Mouse (Mus musculus): Measurements from ENCODE around the gene Mis18a.

Mis18a gene

DNA sequence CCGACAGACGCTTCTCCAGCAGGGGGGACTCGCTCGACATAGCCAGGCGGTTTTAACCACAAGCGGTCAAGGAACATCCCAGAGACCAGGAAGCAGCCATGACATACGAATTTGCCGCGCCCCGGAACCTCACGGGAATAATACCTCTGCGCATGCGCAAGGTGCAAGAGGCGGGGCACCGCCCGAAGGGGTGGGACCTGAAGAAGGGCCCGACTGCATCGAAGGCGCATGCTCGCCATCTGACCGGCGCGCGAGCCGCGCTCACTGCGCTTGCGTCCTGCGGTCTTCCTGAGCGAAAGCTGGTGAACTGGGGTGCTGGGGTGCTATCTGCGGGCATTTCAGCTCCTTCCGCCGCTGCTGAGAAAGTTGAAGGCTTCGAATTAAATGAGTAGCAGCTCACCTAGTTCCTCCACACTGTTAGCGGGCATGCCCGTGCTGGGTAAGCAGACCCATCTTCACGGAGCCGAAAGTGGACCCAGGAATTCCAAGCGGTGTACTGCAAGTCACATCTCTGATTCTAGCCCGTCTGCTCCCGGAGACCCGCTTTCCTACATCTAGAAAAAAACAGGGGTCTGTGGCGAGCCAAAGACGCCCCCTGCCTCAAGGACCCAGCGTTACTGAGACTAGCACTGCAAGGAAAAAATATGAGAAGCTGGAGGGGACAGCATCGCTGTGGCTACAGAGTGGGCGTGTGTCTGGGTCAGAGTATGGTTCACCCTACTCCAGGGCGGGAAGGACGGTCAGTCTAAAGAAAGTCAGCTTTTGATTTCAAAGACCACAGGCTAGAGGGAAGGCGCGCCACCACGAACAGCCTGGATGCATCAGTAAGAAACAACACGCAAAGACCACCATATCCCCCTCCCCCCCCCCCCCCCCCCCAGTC is at the start of gene Mis18a:
TSS of gene Mis18a (minus strand) at position 172 of the 883 bp plus-strand sequence.
- peak; percentile 81 for DNase-seq (ENCODE audit: extremely low read depth, low read depth)

DNA sequence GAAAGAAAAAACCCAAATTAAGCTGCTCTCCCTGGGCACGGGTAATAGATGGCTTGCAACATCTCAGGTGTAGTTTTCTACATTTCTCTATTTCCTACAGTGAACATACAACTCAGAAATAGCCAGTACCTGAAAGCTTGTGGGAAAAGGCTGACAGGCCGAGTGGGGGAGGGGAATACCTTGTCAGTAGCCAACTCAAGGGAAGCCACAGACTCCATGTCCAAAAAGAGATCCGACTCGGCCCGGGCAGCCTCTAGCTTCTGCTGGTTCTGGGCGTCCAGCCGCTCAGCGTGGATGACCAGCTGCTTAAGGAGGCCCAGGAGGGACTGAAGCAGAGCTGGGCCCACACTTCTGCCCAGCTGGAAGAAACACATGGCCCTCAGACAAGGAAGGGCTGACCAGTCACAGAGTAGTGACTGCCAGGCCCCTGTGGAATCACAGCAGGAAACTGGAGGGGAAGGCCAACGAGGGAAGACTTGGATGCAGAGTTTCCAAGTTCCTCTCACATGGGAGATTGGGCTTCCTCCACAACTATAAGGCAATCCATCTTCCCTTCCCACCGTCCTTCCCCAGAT is 48.8 kb upstream of the Mis18a start:
- DNase-seq (ENCODE audit: extremely low read depth, low read depth): no peak

DNA sequence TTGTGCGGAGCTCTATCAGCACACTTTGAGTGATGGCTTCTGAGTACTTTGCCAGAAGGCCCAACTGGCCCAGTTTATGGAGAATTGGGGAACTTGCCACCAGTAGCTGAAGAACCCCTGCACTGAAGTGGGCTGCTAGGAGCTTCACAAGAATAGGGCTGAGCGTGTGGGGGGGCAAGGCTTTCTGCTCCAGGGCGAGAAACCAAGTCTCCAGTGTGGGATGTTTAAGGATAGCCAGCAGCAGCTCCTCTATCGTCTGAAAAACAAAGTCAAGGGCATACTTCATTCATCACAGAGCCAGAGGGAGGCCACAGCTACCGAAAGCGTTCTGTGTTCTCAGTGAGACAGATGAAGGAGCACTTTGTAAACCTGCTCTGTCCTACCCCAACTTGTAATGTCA is 47.4 kb upstream of the Mis18a start:
- no peak for DNase-seq (ENCODE audit: extremely low read depth, low read depth)

DNA sequence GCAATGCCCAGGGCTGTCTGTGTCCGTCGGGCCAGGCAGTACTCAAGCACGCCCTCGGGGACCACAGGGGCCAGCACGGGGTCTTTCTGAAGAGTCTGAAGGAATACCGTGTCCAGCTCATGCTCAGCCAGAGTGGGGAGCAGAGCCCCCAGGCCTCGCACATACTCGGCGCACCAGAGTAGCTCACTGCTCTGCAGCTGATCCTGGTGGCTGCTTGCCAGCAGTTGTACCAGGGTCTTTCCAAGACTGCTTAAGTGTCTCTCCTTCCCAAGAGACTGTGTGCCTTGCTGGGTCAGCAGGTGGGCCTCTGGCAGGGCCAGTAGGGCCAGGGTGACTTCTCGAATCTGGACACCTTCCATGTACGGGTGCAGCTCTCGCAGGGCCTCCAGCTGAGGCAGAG is 47.0 kb upstream of the Mis18a start:
- DNase-seq (ENCODE audit: extremely low read depth, low read depth): no peak

DNA sequence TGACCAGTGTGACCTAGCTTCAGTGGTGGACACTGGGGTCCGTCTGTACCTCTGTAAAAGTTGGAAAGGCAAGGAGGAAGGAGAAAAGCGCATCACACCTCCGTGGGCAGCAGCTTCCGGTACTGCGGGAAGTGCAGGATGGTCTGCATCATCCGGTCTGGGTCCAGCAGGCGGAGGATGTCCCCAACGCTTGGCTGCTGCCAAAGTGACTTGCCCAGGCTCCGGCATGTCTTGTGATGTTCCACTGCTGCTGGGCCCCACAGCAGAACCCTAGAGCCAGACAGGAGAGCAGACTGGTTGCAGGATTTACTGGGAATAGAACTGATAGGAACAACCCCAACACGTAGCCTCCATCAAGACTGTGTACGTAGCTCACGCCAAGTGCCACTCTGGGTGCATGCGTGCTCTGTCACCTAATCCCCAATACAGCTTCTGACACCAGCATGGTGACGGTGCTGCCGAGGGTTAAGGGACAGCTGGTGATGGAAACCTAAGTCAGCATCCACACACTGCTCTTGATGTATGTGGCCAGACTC is 39.8 kb upstream of the Mis18a start:
- no peak for DNase-seq (ENCODE audit: extremely low read depth, low read depth)

DNA sequence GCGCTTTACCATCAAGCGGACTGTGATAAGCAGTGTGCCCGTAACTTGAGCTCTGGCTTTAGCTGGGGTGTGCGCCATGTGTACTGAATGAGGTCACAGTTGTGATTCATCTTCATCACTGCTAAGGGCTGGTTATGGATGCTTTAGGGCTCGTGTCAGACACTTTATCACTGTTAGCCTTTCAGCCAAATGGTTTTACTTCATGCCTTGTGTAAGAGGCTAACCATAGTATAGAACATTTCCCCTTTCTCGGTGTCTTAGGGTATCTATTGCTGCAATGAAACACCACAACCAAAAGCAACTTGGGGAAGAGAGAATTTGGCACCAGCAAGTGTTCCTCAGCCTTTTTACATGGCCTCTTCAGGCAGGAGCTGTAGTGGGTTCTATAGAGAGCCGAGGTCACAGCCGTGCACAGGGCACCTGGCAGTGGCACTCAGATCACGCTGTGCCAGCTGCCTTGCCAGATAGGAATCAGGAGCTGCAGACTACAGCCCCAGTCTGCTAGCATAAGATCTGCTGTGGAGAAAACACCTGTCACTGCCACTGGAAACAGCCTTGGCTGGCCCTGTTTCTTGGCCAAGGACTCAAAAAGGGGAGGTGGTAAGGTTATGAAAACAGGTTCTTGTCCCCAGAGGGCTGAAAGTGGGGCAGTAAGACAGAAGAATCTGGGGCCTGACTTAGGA is 38.1 kb upstream of the Mis18a start:
- DNase-seq (ENCODE audit: extremely low read depth, low read depth): no peak

DNA sequence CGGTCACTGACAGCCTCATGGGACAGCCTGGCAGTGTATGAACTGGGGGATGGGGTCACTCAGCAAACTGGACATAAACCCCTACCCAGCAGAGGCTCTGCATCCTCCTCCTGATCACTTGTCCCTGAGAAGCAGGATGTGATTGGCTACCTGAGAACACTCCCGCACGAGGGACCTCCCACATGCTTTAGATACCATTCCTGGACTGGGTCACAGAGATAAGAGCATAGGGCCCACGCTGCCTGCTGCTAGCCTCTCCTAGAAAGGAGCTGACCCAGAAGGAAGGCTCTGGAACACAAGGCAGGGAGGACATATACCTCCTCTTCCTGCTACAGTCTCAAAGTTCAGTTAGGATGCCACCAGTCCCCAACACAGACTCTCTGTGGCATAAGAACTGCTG is 33.3 kb upstream of the Mis18a start:
- peak; percentile 44 for DNase-seq (ENCODE audit: extremely low read depth, low read depth)

DNA sequence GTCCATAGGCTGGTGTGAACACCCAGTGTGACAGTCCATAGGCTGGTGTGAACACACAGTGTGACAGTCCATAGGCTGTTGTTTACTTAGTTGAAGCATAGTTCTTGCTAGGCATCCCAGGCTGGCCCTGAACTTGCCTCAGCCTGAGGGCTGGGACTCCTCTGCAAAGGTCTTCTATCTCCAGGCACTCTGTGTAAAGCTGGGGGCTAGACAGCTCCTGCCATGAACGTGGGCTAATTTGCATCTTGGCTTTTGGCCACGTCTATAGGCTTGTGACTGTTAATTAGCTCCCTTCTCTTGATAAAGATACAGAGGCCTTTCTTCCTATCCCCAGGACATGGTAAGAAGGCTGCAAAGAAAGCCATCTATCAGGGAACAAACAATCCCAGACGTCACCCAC is 32.1 kb upstream of the Mis18a start:
- no peak for DNase-seq (ENCODE audit: extremely low read depth, low read depth)

DNA sequence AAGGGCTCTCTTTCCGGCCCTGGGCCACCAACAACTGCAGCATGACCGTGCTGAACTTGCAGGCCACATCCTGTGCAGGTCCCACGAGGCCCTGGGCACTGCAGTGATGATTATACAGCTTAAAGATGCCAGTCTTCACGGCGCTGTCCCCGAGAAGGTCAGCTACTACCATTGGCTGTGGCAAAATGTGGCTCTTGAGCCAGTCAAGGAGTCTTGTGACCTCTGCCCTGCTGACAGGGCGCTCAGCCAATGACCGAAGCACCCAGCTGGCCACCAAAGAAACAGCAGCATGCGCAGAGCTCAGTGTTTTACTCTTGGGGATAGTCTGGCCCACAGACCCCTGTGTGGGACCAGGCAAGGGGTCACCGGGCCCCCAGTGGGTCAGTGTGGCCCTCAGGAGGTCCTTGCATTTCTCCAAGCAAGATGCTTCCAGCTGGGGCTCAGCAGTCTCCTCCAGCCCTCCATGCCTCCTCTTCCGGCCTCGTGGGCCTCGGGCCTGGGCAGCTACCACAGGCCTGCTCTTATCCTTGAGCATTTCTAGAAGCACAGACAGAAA is 26.3 kb upstream of the Mis18a start:
- no peak for DNase-seq (ENCODE audit: extremely low read depth, low read depth)

DNA sequence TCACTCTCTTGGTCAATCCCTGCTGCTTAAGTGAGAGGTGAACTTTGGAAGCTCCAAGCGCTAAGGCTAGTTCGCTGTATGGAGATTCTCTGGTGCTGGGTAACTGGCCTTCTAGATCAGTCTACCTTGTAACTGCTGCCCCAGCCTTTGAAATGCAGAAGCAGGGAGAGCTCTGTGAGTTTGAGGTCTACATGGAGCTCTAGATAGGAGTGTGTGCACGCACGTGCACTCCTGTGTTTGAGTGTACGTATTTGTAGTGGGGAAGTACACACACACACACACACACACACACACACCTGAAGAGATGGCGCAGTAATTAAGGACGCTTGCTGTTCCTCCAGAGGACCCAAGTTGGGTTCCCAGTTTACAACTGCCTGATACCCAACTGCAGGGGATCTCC is 21.0 kb upstream of the Mis18a start:
- peak; percentile 38 for DNase-seq (ENCODE audit: extremely low read depth, low read depth)

DNA sequence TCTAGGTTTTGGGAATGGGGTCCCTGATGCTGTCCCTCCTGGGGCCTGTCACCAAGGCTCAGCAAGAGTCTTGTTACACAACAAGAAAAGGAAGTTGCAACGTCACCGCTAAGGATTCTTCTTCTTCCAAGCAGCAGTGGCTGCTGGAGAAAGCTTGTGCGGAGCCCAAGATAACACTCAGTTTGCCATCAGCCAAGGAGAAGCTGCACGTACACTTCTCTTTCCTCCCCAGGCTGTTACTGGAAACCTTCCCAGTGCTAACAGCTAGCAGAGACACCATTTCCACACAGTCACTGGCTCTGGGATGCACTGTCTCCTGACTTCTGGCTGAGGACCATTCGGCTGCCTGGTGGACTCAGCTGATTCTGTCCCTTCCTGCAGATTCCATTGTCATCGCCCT is 19.9 kb upstream of the Mis18a start:
- DNase-seq (ENCODE audit: extremely low read depth, low read depth): peak; percentile 86

DNA sequence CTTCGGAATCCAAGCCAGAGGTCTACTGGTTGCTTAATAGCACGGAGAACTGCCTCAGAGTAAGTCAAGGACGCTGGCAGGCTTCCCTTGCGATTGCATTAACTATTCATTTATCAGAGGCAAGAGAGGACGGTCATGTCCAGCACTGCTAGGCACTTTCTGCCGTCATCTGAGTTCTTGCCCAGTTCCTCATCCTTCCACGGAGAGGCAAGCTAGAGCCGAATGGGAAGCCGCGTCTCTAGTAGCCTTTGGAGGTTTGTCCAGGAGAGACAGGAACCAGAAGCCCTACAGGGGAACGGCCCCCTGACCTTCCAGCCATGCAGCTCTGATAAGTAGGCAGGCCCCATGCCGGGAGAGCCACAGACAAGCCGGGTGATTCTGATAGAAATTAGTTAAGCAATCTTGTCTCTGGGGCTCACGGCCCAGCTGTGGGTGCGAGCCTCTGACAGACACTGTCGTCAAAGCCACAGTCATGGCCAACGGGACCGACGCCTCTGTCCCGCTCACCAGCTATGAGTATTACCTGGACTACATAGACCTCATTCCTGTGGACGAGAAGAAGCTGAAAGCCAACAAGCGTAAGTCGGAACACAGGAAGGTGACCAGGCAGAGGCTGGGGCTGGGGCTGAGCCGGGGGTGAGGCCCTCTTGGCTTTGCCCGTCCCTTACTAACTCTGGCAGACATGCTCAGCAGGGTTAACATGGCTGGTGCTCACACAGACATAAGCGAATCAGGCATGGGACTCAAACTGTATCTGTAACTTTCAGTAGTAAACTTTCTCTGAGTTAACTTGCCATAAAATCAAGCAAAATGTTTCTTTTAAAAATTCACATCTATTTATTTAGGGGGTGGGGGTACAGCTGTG is 11.1 kb upstream of the Mis18a start, which contains the start of gene Mrap:
TSS of gene Mrap (plus strand) at position 116 of the 865 bp plus-strand sequence.
- no peak for DNase-seq (ENCODE audit: extremely low read depth, low read depth)

DNA sequence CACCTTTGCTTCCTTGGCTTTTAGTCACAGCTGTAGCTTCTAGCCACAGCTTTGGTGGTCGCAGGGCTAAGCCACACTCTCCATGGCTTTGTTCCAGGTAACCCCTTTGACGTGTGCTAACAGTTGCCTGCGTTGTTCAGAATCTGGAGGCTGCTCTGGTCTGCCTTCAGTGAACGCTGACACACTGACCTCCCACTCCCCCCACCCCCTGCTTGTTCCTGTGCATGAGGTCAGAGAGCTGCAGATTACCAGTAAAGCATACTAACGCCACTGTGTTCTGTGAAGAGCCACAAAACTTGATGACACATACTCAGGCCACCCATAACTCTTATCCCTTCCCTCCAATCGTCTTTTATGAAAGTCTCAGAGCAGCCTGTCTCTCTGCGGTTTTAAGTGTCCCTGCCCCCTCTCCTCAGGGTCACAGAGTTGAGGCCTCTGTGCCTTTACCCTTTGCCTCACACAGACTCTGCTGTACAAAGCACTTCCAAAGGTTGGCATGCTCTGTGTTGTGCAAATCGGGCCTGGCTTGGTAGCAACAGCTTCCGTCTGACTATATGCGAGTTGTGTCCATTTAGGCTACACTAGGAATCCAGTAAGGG is 9.6 kb upstream of the Mis18a start:
- DNase-seq (ENCODE audit: extremely low read depth, low read depth): no peak

DNA sequence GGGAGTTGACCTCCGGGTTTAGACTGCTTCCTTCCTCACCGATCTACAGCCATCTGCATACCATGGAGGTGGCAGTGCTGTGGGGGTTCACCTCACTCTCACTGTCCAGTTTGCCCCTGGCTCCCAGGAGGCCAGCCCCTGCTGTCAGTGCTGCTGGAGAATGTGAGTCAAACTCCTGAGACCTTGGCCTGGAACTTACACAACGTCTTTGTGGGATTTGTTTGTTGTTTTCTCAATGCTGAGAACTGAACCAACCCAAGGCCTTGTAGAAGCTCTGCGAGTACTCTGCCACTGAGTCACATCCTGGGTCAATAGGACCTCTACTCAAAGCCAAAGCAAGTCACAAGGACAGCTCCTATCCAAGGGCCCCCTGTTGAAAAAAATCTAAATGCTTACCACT is 8.4 kb upstream of the Mis18a start:
- DNase-seq (ENCODE audit: extremely low read depth, low read depth): no peak

DNA sequence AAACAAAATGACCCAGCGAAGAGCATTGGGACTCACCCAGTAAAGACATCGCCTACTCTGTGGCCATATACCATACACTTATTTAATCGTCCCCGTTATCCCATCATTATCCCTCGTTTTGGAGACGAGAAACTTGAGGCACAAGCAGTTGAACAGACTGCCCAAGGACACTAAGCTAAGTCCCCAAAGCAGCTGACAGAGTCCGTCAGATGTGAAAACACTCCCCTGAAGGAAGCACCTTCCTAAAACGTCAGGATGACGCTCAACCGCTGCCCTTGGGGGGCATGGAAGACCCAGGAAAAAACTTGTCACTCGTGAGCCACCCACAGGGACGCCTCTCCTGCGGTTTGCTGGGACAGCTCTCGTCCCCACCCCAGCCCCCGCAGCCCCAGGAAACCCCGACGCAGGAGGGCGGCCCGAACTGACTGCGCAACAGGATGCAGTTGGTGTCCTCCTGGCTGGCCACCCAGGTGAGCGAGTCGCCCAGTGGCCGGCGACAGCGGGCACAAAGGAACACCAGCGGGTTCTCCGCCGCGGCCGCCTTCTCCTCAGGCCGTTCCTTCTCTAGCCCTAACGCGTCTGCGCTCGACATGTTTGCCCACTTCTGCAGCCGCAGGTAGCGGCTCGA is 490 bp downstream of the Mis18a start:
- DNase-seq (ENCODE audit: extremely low read depth, low read depth): peak; percentile 17

DNA sequence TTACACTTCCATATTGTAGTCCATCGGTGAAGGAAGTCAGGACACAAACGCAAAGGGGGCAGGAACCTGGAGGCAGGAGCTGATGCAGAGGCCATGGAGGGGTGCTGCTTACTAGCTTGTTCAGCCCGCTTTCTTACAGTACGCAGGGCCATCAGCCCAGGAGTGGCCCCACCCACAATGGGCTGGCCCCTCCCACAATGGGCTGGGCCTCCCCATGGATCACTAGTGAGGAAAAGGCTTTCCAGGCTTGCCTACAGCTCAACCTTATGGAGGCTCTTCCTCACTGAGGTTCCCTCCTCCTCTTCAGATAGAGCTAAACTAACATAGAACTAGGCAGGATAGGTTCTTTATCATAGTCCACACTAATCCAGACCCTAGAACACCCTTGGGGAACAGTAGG is 3.2 kb downstream of the Mis18a start:
- DNase-seq (ENCODE audit: extremely low read depth, low read depth): no peak

DNA sequence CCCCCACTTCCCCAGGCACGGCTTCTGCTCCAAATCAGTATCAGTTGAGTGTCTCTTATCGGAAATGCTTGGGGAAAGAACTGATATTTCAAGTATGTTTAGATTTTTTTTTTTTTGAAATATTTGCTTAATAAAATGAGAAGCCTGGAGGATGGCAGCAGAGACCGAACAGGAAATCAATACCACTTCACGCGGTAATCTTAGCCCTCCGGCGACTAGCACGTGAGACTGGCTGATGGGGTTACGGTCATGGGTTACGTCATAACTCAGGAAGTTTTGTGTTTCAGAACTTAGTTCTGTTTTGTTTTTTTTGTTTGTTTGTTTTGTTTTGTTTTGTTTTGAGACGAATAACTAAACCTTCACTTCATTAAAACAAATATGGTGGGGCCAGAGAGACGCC is 16.9 kb downstream of the Mis18a start:
- DNase-seq (ENCODE audit: extremely low read depth, low read depth): no peak

DNA sequence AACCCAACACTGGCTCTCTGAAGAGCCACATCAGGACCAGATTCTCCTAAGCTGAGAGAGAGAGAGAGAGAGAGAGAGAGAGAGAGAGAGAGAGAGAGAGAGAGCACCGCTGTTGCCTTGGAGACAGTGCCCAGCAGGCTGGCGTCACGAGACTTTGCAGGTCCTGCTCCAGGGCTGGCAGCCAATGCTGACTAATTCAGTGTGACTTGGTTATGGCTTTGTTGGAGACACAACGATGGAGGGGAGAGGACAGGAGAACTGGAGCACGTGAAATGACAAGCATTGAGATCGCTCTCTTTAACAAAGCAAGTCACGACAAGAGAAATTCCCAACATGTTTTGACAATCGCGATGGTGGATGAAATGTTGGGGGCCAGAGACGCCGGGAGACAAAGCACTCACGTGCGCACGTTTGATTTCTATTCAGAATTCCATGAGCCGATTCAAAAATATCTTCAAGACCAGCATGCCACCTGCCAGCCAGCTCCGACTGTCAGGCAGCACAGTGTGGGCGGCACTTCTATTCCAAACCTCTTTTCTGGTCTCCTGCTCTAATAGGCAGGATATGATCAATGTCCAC is 17.4 kb downstream of the Mis18a start:
- DNase-seq (ENCODE audit: extremely low read depth, low read depth): no peak

DNA sequence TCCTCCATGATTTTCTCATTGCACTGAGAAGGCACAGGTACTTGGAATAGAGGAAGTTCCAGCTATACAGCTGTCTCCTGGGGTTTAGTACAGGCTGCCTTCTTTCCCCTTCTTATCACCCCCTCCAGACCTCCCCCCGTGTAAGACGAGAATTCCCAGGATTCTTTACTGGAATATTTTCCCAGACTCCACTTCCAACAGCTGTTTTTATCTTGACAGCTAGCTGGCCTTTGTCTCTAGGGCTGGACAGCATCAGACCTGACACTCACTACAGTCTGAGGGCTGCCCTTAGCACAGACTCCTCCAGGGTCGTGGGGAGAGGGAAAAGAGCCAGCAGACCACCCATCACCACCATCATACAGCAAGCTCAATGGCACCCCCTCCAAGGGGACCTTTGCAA is 20.9 kb downstream of the Mis18a start:
- no peak for DNase-seq (ENCODE audit: extremely low read depth, low read depth)

All from MEL-GATA-1-ER (cell line).